Mouse (Mus musculus) heart, postnatal 0 days (tissue): ENCODE measurements around the gene Ccnt1. TPM values are rescaled to one million over a fixed set of nuclear protein-coding genes. Genes with fewer than 3 reads are reported as not detected.
"Not testable (repeated sequence)": the region's sequence is repeated elsewhere in the genome, so short reads cannot be mapped to it uniquely, and the experiment has no call there.

ENCODE experiments used
- ATAC-seq: fragments of 200-750 bp; cut with Nextera tagmentation; 2 replicates; pipeline ENCODE4 v1.8.0; 2017; ENCODE audit warnings: low read depth, moderate number of reproducible peaks, moderate library complexity; ENCODE audit not compliant: insufficient read depth
- DNase-seq: peaks from one replicate; pipeline ENCODE4 v3.0.0-alpha.2; 2016; ENCODE audit warnings: low spot score
- H3K27ac ChIP-seq: fragments of 300-500 bp; sonication (generic); 2 replicates; pipeline ENCODE4 v1.5.1; 2014; ENCODE audit warnings: low read depth, mild to moderate bottlenecking
- H3K27me3 ChIP-seq: fragments of 300-500 bp; sonication (generic); 2 replicates; pipeline ENCODE4 v1.6.1; 2014; ENCODE audit warnings: low read length, mixed read lengths; ENCODE audit not compliant: control insufficient read depth, insufficient read depth
- H3K36me3 ChIP-seq: fragments of 300-500 bp; sonication (generic); replicated peaks from 2 replicates; pipeline ENCODE4 v1.6.1; 2014; ENCODE audit warnings: low read length, mixed read lengths; ENCODE audit not compliant: control insufficient read depth, insufficient read depth
- H3K4me1 ChIP-seq: fragments of 300-500 bp; sonication (generic); 2 replicates; pipeline ENCODE4 v1.6.1; 2014; ENCODE audit warnings: antibody characterized with exemption; ENCODE audit not compliant: control insufficient read depth, insufficient read depth
- H3K4me2 ChIP-seq: fragments of 300-500 bp; sonication (generic); 2 replicates; pipeline ENCODE4 v1.6.1; 2014; ENCODE audit warnings: low read depth, mild to moderate bottlenecking, low read length, moderate library complexity
- H3K4me3 ChIP-seq: fragments of 300-500 bp; sonication (generic); 2 replicates; pipeline ENCODE4 v1.5.1; 2014; ENCODE audit warnings: low read depth, low read length
- H3K9ac ChIP-seq: fragments of 300-500 bp; sonication (generic); replicated peaks from 2 replicates; pipeline ENCODE4 v1.6.1; 2014; ENCODE audit warnings: low read depth, low read length, mixed read lengths
- H3K9me3 ChIP-seq: fragments of 300-500 bp; sonication (generic); replicated peaks from 2 replicates; pipeline ENCODE4 v1.6.1; 2016; ENCODE audit warnings: low read length; ENCODE audit not compliant: control insufficient read depth
- CTCF ChIP-seq: IDR thresholded peaks from 2 replicates; pipeline ENCODE4 v1.5.1; 2016; ENCODE audit warnings: antibody characterized with exemption, control low read depth, low read depth
- EP300 ChIP-seq: IDR thresholded peaks from 2 replicates; pipeline ENCODE4 v1.6.1; 2016; ENCODE audit warnings: antibody characterized with exemption, low read depth
- WGBS: fragments of 180-500 bp; shearing (Covaris S2); extraction: QIAGEN DNeasy Blood & Tissue Kit; methylation state at CpG from one replicate; pipeline ENCODE4 v1.1.7; 2014; 5-methylcytosine and 5-hydroxymethylcytosine counted together
- polyA plus RNA-seq: library from polyadenylated mRNA; unstranded; fragments of >200 nt; fragmentation: Nextera tagmentation; extraction: Ambion mirVana; gene quantifications from 2 replicates; pipeline ENCODE4 v1.2.1, GENCODE M21; 2015
- total RNA-seq: library from RNA; depleted of rRNA; stranded (reverse); fragments of >200 nt; gene quantifications from 2 replicates; pipeline ENCODE4 v1.2.3, GENCODE M21; 2014; ENCODE audit warnings: low replicate concordance

The Ccnt1 gene
- total and polyA plus RNA-seq, 2 experiments from 2014 or later, result 22.3 to 32.8 TPM

- H3K9me3 ChIP-seq, result no peaks in the 10 kb centered on the region
- no peak overlapping the region for H3K27ac ChIP-seq
- 90% methylated on average over 5 of the region's 5 CpGs for WGBS
- peaks cover 98% of the 10 kb centered on the region for H3K36me3 ChIP-seq
- H3K4me1 ChIP-seq, result no peaks in the 10 kb centered on the region
- H3K27me3 ChIP-seq, result no peaks in the 10 kb centered on the region
- DNase-seq, result no peak
- no peak overlapping the region for H3K4me3 ChIP-seq
- ATAC-seq, result no peak
- H3K4me2 ChIP-seq, result no peak overlapping the region
- TF ChIP-seq EP300, result no peak
- TF ChIP-seq CTCF, result no peak
- H3K9ac ChIP-seq, result no peak overlapping the region
Observed at GRCm38 (mm10) chr15:98595049-98595448, 24.3 kb upstream of the Ccnt1 start.

GRCm38 (mm10) chr15:98594193-98594592 is 23.5 kb upstream of the Ccnt1 start:
- H3K4me3 ChIP-seq, result no peak overlapping the region
- ATAC-seq (no peak), DNase-seq (no peak)
- TF ChIP-seq CTCF (no peak), EP300 (no peak)
- H3K9ac ChIP-seq, result no peak overlapping the region
- WGBS, result 64% methylated on average over 19 of the region's 19 CpGs
- no peaks in the 10 kb centered on the region for H3K9me3 ChIP-seq
- H3K27me3 ChIP-seq, result no peaks in the 10 kb centered on the region
- no peak overlapping the region for H3K27ac ChIP-seq
- H3K4me1 ChIP-seq, result no peaks in the 10 kb centered on the region
- H3K36me3 ChIP-seq, result peaks cover 98% of the 10 kb centered on the region
- no peak overlapping the region for H3K4me2 ChIP-seq

GRCm38 (mm10) chr15:98591396-98591795 is 20.7 kb upstream of the Ccnt1 start:
- ATAC-seq (no peak), DNase-seq (no peak)
- peaks cover 81% of the 10 kb centered on the region for H3K36me3 ChIP-seq
- H3K9ac ChIP-seq, result 0 out of 2 replicates have a peak overlapping the region, but pooled peaks have one; percentile 6
- 66% methylated on average over 4 of the region's 4 CpGs for WGBS
- no peaks in the 10 kb centered on the region for H3K9me3 ChIP-seq
- H3K27me3 ChIP-seq, result no peaks in the 10 kb centered on the region
- TF ChIP-seq EP300 (no peak), CTCF (no peak)
- H3K4me1 ChIP-seq, result no peaks in the 10 kb centered on the region
- no peak overlapping the region for H3K4me2 ChIP-seq
- H3K27ac ChIP-seq, result no peak overlapping the region; the same call in 1 of the 2 replicates
- H3K4me3 ChIP-seq, result no peak overlapping the region

GRCm38 (mm10) chr15:98589640-98590336 is 19.1 kb upstream of the Ccnt1 start:
- DNase-seq (no peak), ATAC-seq (no peak)
- Histone ChIP-seq H3K27me3 (no peaks in the 10 kb centered on the region), H3K4me1 (peaks cover 6% of the 10 kb centered on the region), H3K4me2 (no peak overlapping the region), H3K9ac (no peak overlapping the region), H3K9me3 (no peaks in the 10 kb centered on the region), H3K4me3 (no peak overlapping the region), H3K36me3 (peaks cover 65% of the 10 kb centered on the region), H3K27ac (no peak overlapping the region)
- WGBS, result 51% methylated on average over 7 of the region's 7 CpGs
- TF ChIP-seq CTCF, result no peak
- no peak for TF ChIP-seq EP300

GRCm38 (mm10) chr15:98587751-98588150 is 17.0 kb upstream of the Ccnt1 start:
- H3K36me3 ChIP-seq, result peaks cover 45% of the 10 kb centered on the region
- no peaks in the 10 kb centered on the region for H3K9me3 ChIP-seq
- WGBS, result 75% methylated on average over 11 of the region's 11 CpGs
- H3K4me3 ChIP-seq, result no peak overlapping the region
- DNase-seq (no peak), ATAC-seq (no peak)
- no peak overlapping the region for H3K27ac ChIP-seq
- TF ChIP-seq EP300 (no peak), CTCF (no peak)
- no peaks in the 10 kb centered on the region for H3K27me3 ChIP-seq
- H3K4me1 ChIP-seq, result peaks cover 7% of the 10 kb centered on the region
- no peak overlapping the region for H3K9ac ChIP-seq
- no peak overlapping the region for H3K4me2 ChIP-seq

GRCm38 (mm10) chr15:98586141-98586540 is 15.4 kb upstream of the Ccnt1 start:
- Histone ChIP-seq H3K4me1 (peaks cover 14% of the 10 kb centered on the region), H3K9ac (0 out of 2 replicates have a peak overlapping the region, but pooled peaks have one; percentile 33), H3K36me3 (peaks cover 29% of the 10 kb centered on the region), H3K27ac (peak overlapping the region; percentile 59; the same call in 1 of the 2 replicates)
- H3K9me3 ChIP-seq, DNase-seq, H3K27me3 ChIP-seq, H3K4me3 ChIP-seq, H3K4me2 ChIP-seq, ATAC-seq: not testable (repeated sequence)
- WGBS, result 71% methylated on average over 9 of the region's 9 CpGs
